Mouse (Mus musculus) lung, adult 2 months (tissue): ENCODE measurements around the gene Zdhhc5.

ENCODE experiments used
- CTCF ChIP-seq: fragments of 200-500 bp; IDR thresholded peaks from 2 replicates; pipeline ENCODE4 v1.5.1; 2011; ENCODE audit warnings: mild to moderate bottlenecking, low read length, control low read depth; ENCODE audit not compliant: insufficient read depth
- POLR2A ChIP-seq: fragments of 200-500 bp; IDR thresholded peaks from 2 replicates; pipeline ENCODE4 v1.6.1; 2011; ENCODE audit warnings: low read depth, mild to moderate bottlenecking, control low read depth, low read length, borderline replicate concordance; ENCODE audit errors: extremely low read depth

- TF ChIP-seq POLR2A (no peak), CTCF (no peak)
These were observed 10.7 kb downstream of the Zdhhc5 start for GRCm38 (mm10) chr2:84704329-84704728.
